Mouse (Mus musculus): ENCODE results near the gene Spint5. TPM values are rescaled to one million over a fixed set of nuclear protein-coding genes. Genes with fewer than 3 reads are reported as not detected.

The Spint5 gene
- not detected for total RNA-seq (2023)

DNA sequence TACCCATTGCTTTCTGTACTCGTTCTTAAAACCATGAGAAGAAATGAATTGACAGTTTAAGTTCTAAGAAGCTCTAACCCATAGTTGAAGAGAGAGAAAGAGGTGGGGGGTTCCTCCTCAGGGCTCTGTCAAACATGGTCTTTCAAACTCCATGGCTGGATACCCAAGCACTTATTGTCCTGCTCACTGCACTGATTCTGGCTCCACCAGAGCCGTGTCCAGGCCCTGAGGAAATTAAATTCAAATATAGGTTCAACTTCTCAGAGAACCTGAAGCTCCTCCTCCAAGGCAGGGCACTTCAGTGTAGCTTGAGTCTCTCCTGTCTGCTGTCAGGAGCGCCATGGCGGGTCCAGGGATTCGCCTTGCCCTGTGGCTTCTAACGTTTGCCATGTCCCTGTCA, at the start of gene Spint5:
Spint5 (plus strand) TSS at position 301 of the 400 bp plus-strand sequence.

DNA sequence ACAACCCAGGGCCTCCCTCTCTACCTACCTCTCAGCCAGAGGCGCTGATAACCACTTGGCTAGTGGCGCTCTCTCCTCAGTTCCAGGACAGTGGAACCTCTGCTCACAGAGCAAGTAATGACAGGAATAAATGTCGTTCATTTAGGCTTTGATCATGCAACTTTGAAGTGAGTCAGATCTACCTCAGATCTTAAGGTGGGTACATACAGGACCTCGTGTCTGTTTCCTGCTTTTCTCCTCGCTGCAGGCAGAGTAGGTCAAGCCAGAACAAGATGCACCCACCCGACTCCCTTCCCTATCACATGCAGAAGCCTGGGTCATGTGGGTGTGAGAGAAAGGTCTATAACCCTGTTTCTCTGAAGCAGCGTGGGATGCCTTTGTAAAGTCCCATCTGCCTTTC, 41.1 kb upstream of the Spint5 start, which contains the start of gene Wfdc11:
Wfdc11 (minus strand) TSS at position 101 of the 400 bp plus-strand sequence.

DNA sequence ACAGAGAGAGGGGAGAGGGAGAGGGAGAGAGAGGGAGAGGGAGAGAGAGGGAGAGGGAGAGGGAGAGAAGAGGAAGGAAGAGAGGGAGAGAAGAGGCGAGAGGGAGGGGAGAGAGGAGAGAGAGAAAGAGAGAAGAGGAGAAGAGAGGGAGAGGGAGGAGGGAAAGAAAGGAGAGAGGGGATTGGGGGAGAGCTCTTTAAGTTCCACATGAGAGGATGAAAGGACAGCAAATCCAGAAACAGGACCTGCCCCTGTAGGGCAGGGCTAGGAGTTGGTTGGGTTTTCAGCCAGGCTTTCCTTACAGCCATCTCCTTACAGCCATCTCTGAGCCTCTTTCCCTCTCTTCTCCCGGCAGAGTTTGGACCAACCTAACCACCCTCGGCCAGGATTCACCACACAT, 30.3 kb upstream of the Spint5 start, which contains the start of gene Wfdc13:
Wfdc13 (plus strand) TSS at position 301 of the 400 bp plus-strand sequence.

DNA sequence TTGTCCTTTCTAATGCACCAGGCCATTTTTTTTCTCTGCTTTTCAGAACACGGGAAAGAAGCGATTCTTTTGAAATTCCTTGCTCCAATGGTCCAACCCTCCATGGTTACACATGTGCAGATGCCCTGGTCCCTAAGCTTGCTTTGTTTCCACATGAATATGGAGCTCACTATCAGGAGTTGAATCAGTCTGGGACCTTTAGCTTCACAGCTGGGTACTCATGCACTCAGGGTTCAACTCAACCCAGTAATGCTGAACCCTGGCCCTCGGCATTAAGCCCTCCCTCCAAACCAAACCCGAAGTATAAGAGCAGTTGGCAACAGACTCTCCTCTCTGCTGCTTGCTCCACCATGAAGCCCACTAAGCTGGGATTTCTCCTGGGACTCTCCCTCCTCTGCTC, 16.9 kb upstream of the Spint5 start, which contains the start of gene Spint4:
Spint4 (plus strand) TSS at position 301 of the 400 bp plus-strand sequence.

DNA sequence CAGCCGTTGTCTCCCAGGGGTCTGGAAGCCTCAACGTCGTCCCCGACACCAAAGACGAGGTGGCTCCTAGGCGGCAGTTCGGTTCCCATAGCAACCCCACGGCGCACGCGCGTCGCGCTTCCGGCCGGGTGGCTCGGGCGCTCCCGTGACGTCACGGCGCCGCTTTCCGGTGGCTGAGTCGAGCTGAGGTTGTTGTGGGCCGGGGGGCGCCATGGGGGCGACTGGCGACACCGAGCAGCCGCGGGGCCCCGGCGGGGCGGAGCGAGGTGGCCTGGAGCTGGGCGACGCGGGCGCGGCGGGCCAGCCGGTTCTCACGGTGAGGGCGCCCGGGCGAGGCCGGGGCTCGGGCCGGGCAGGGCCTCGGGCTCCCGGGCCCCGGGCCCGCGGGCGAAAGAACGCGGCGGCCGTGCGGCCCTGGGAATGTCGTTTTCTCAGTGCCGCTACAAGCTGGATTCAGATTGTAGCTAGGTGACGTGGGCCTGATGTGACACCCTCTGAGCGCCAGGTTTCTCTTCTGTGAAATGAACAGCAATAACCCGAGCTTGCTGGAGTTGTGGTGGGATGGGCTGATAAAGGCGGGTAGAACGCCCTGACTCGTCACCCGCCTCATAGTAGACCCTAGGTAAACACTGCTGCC, 30.9 kb downstream of the Spint5 start, which contains the start of the genes Wfdc3 and Dnttip1:
Wfdc3 (minus strand) TSS at position 89 of the 637 bp plus-strand sequence.
Dnttip1 (plus strand) TSS at position 141 of the 637 bp plus-strand sequence.

Other genes starting within 250 kb of the Spint5 start
- not detected for gene Trp53tg5, start 241.6 kb upstream of the Spint5 start, total RNA-seq (2023)
- 10 to 100 TPM; 11.1 to 19.7 TPM for gene Dbndd2, start 229.2 kb upstream of the Spint5 start, total RNA-seq (2023)
- 10 to 100 TPM; 74.5 to 76.9 TPM for gene Pigt, start 217.8 kb upstream of the Spint5 start, total RNA-seq (2023)
- gene Wfdc2, start 152.9 kb upstream of the Spint5 start, total RNA-seq (2023), result not detected
- not detected for gene Spint3, start 141.8 kb upstream of the Spint5 start, total RNA-seq (2023)
- gene Wfdc6a, start 129.9 kb upstream of the Spint5 start, total RNA-seq (2023), result not detected
- gene Eppin, start 121.7 kb upstream of the Spint5 start, total RNA-seq (2023), result not detected
- not detected for gene Wfdc6b, start 101.8 kb upstream of the Spint5 start, total RNA-seq (2023)
- gene Wfdc8, start 101.7 kb upstream of the Spint5 start, total RNA-seq (2023), result not detected
- not detected for gene Wfdc16, start 76.5 kb upstream of the Spint5 start, total RNA-seq (2023)
- gene Wfdc10, start 59.3 kb upstream of the Spint5 start, total RNA-seq (2023), result not detected
- not detected for gene Wfdc9, start 58.7 kb upstream of the Spint5 start, total RNA-seq (2023)
- not detected for gene Wfdc11, start 41.2 kb upstream of the Spint5 start, total RNA-seq (2023)
- gene Wfdc13, start 30.2 kb upstream of the Spint5 start, total RNA-seq (2023), result not detected
- gene Spint4, start 16.8 kb upstream of the Spint5 start, total RNA-seq (2023), result not detected
- gene Wfdc3, start 30.6 kb downstream of the Spint5 start, total RNA-seq (2023), result not detected
- gene Dnttip1, start 30.7 kb downstream of the Spint5 start, total RNA-seq (2023), result 10 to 100 TPM; 32.0 to 44.8 TPM
- 1 to 10 TPM; 3.0 TPM for gene Ube2c, start 54.6 kb downstream of the Spint5 start, total RNA-seq (2023)
- gene Tnnc2, start 64.7 kb downstream of the Spint5 start, total RNA-seq (2023), result not detected
- 10 to 100 TPM; 12.5 to 16.9 TPM for gene Snx21, start 70.5 kb downstream of the Spint5 start, total RNA-seq (2023)
- gene Acot8, start 89.6 kb downstream of the Spint5 start, total RNA-seq (2023), result 10 to 100 TPM; 29.8 to 33.3 TPM
- 1 to 10 TPM; 2.8 to 3.1 TPM for gene Zswim3, start 89.8 kb downstream of the Spint5 start, total RNA-seq (2023)
- 1 to 10 TPM; 4.7 to 5.0 TPM for gene Zswim1, start 107.4 kb downstream of the Spint5 start, total RNA-seq (2023)
- gene Spata25, start 113.2 kb downstream of the Spint5 start, total RNA-seq (2023), result 1 to 10 TPM in 1 of 2 experiments, not detected in 1; 1.2 TPM
- gene Ctsa, start 117.6 kb downstream of the Spint5 start, total RNA-seq (2023), result 100 to 1,000 TPM; 707 to 727 TPM
- 1 to 10 TPM; 8.6 to 9.2 TPM for gene Neurl2, start 118.2 kb downstream of the Spint5 start, total RNA-seq (2023)
- gene Pltp, start 142.4 kb downstream of the Spint5 start, total RNA-seq (2023), result 100 to 1,000 TPM; 140 to 168 TPM
- 10 to 100 TPM; 63.6 to 70.6 TPM for gene Pcif1, start 164.0 kb downstream of the Spint5 start, total RNA-seq (2023)
- gene Zfp335, start 196.5 kb downstream of the Spint5 start, total RNA-seq (2023), result 10 to 100 TPM; 38.3 to 38.8 TPM
- under 1 TPM; 0.50 to 0.76 TPM for gene Mmp9, start 225.5 kb downstream of the Spint5 start, total RNA-seq (2023)
- gene Slc12a5, start 245.5 kb downstream of the Spint5 start, total RNA-seq (2023), result under 1 TPM; 0.18 to 1.00 TPM

Data from monocyte, adult 59 days (primary cell).